Mouse (Mus musculus) small intestine, adult 2 months (tissue): ENCODE results near the gene Cers1. TPM values are rescaled to one million over a fixed set of nuclear protein-coding genes. Genes with fewer than 3 reads are reported as not detected.
A peak's percentile ranks its signal among the peaks of the same experiment; 100 is the strongest.

Source experiments
- H3K27ac ChIP-seq: fragments of 200-500 bp; 2 replicates; pipeline ENCODE4 v1.5.1; 2012; ENCODE audit warnings: low read depth, low read length, control low read depth, inconsistent platforms; ENCODE audit not compliant: insufficient read depth
- H3K27me3 ChIP-seq: fragments of 200-500 bp; 2 replicates; pipeline ENCODE4 v1.6.1; 2012; ENCODE audit warnings: mild to moderate bottlenecking, moderate library complexity, low read length, inconsistent platforms; ENCODE audit not compliant: control insufficient read depth, insufficient read depth
- H3K36me3 ChIP-seq: fragments of 200-500 bp; 2 replicates; pipeline ENCODE4 v1.6.1; 2012; ENCODE audit warnings: mild to moderate bottlenecking, low read length, control low read depth, inconsistent platforms; ENCODE audit not compliant: control insufficient read depth, insufficient read depth
- H3K4me1 ChIP-seq: fragments of 200-500 bp; 2 replicates; pipeline ENCODE4 v1.6.1; 2012; ENCODE audit warnings: low read length, inconsistent platforms, mixed read lengths; ENCODE audit not compliant: control insufficient read depth, insufficient read depth, insufficient read length
- H3K4me3 ChIP-seq: fragments of 200-500 bp; 2 replicates; pipeline ENCODE4 v1.5.1; 2012; ENCODE audit warnings: low read depth, mild to moderate bottlenecking, control low read depth, inconsistent platforms, low read length, moderate library complexity
- CTCF ChIP-seq: fragments of 200-500 bp; IDR thresholded peaks from 2 replicates; pipeline ENCODE4 v1.5.1; 2012; ENCODE audit warnings: low read depth, mild to moderate bottlenecking, control low read depth, inconsistent platforms, low read length, moderate library complexity, mixed read lengths; ENCODE audit not compliant: insufficient replicate concordance, insufficient read length; ENCODE audit errors: extremely low read depth
- POLR2A ChIP-seq: fragments of 200-500 bp; IDR thresholded peaks from 2 replicates; pipeline ENCODE4 v1.6.1; 2012; ENCODE audit warnings: low read depth, mild to moderate bottlenecking, control low read depth, inconsistent platforms, low read length, moderate library complexity
- WGBS: fragments of 180-500 bp; shearing (Covaris S2); methylation state at CpG from one replicate; pipeline ENCODE4 v1.1.7; 2018; 5-methylcytosine and 5-hydroxymethylcytosine counted together
- polyA plus RNA-seq: library from polyadenylated mRNA; depleted of rRNA; stranded (reverse); fragments of >200 nt; gene quantifications from 2 replicates; pipeline ENCODE4 v1.2.3, GENCODE M21; 2012

The Cers1 gene
- polyA plus RNA-seq, 1 experiment = 0.89 TPM

DNA sequence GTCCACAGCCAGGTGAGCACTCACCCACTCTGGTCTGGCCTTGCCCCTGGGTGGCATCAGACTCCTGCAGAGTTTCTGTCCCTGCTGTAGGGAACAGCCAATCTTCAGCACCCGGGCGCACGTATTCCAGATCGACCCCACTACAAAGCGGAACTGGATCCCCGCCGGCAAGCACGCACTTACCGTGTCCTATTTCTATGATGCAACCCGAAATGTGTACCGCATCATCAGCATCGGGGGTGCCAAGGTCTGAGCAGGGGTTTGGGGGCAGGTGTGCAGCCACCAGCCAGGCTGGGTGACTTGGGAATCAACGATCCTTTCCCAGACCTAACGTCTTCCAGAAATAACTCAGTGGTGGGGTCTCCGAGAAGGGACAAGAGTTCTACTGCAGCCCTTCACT, 30.3 kb upstream of the Cers1 start:
- Histone ChIP-seq H3K27ac (no peak overlapping the region), H3K27me3 (peaks cover 5% of the 10 kb centered on the region; the same call in 1 of the 2 replicates), H3K36me3 (no peaks in the 10 kb centered on the region), H3K4me3 (no peak overlapping the region), H3K4me1 (no peaks in the 10 kb centered on the region)
- TF ChIP-seq POLR2A (no peak), CTCF (no peak)
- 96% methylated on average over 15 of the region's 15 CpGs for WGBS

DNA sequence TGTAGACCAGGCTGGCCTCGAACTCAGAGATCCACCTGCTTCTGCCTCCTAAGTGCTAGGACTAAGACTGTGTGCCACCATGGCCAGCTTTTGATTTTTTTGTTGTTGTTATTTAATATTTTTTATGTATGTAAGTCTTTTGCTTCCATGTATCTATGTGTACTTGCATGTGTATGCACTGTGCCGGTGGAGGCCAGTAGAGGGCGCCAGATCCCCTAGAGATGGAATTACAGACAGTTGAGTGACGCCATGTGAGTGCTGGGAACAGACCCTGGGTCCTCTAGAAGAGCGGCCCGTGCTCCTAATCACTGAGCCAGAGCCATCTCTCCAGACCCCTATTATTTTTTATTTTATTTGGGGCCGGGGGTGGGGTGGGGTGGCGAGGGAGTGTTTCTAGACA, 28.8 kb upstream of the Cers1 start:
- Histone ChIP-seq H3K36me3 (no peaks in the 10 kb centered on the region; the same call in 1 of the 2 replicates), H3K27me3 (peaks cover 5% of the 10 kb centered on the region; the same call in 1 of the 2 replicates), H3K4me1 (no peaks in the 10 kb centered on the region), H3K4me3 (no peak overlapping the region), H3K27ac (no peak overlapping the region)
- 90% methylated on average over 8 of the region's 8 CpGs for WGBS
- TF ChIP-seq CTCF (peak; percentile 40; the same call in 1 of the 2 replicates), POLR2A (no peak)

DNA sequence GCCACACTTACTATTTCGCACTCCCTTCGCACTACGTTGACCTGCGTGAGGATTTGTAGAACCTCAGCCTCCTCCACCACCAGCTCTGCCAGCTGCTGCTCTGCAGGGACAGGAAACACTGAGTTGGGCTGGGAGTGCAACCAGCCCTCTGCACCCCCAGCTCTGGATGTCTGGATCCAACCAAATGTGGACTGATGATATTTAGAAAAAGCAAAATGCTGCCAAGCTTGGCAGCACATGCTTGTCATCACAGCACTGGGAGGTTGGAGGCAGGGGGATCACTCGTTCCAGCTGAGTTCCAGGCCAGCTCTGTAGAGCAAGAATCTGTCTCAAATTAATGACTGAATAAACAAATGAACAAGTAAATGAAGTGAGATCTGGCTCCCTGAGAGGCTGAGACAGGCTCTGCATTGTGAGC, 21.6 kb upstream of the Cers1 start:
- Histone ChIP-seq H3K27me3 (no peaks in the 10 kb centered on the region), H3K36me3 (peaks cover 55% of the 10 kb centered on the region), H3K4me1 (no peaks in the 10 kb centered on the region), H3K27ac (no peak overlapping the region), H3K4me3 (no peak overlapping the region)
- TF ChIP-seq CTCF (no peak), POLR2A (no peak)
- WGBS = 77% methylated on average over 5 of the region's 5 CpGs

DNA sequence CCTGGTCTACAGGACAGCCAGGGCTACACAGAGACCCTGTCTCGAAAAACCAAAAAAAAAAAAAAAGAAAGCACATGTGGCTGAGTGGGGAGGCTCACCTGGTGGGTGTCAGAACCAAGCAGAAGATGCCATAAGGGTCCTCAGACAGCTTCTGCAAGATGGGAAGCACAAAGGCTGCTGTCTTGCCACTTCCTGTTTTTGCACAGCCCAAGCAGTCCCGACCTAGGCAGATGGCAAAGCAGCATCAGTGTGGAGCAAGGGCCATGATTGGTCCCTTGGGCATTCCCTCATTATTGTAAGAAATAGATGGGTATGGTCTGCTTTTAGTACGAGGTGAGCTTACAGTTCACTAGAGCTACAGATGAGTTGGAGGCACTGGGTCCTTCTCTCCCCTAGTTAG, 14.7 kb upstream of the Cers1 start:
- H3K27ac ChIP-seq = peak overlapping the region; percentile 36; the same call in 1 of the 2 replicates
- no peak overlapping the region for H3K4me3 ChIP-seq
- TF ChIP-seq POLR2A (no peak), CTCF (no peak)
- H3K36me3 ChIP-seq = peaks cover 37% of the 10 kb centered on the region
- H3K4me1 ChIP-seq = peaks cover 5% of the 10 kb centered on the region; the same call in 1 of the 2 replicates
- WGBS = 64% methylated on average over 3 of the region's 3 CpGs
- no peaks in the 10 kb centered on the region for H3K27me3 ChIP-seq

DNA sequence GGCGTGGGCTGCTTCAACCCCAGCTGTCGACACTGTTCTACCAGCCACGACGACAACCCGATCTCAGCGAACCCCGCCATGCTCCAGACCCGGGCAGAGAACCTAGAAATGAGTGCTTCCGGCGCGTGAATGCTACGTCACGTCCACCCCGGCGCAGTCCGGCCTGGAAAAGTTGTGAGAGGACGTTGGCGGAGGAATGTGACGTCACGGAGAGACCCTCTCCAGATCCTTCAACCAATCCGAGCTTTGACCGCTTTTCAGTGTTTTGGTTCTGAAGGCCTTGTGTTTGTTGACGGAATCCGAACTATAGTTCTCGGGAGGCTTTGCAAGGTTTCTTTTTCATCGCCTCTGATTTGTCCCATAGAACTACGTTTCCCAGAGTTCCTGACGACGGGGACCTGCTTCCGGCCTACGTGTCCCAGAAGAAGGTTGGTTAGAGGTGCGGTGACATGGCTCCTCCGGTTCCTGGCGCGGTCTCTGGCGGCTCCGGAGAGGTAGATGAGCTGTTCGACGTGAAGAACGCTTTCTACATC, 13.2 kb upstream of the Cers1 start, which contains the start of the genes Ddx49 and Cope:
TSS of gene Ddx49 (minus strand) at position 132 of the 533 bp plus-strand sequence.
TSS of gene Cope (plus strand) at position 161 of the 533 bp plus-strand sequence.
- Histone ChIP-seq H3K27ac (peak within 1 kb of the TSS; percentile 47), H3K36me3 (peaks cover 32% of the 10 kb centered on the region), H3K4me3 (peak within 1 kb of the TSS; percentile 81), H3K27me3 (no peaks in the 10 kb centered on the region), H3K4me1 (peaks cover 5% of the 10 kb centered on the region; the same call in 1 of the 2 replicates)
- TF ChIP-seq CTCF (no peak), POLR2A (peak; percentile 41; the same call in 1 of the 2 replicates)
- under 1% methylated on average over 40 of the region's 40 CpGs for WGBS

DNA sequence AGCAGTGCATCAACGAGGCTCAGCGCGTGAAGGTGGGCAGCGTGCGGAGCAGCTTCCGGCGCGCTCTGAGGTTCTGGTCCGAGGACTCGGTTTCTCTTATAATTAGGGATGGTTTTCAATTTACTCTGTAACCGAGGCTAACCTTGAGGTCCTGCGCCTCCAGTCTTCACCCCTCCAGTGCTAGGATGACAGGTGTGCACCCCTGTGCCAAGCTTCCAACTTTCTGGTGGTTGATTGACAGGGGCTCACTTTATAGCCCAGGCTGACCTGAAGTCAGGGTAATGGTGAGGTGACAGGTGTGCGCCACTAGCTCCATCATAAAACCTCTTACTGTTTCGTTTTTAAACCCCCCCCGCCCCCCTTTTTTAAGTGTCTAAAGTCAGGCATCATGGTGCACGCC, 12.7 kb upstream of the Cers1 start:
- peak overlapping the region; percentile 47 for H3K27ac ChIP-seq
- H3K4me3 ChIP-seq = peak overlapping the region; percentile 81
- TF ChIP-seq CTCF (no peak), POLR2A (no peak)
- under 1% methylated on average over 16 of the region's 16 CpGs for WGBS
- H3K4me1 ChIP-seq = peaks cover 5% of the 10 kb centered on the region; the same call in 1 of the 2 replicates
- H3K36me3 ChIP-seq = peaks cover 32% of the 10 kb centered on the region
- no peaks in the 10 kb centered on the region for H3K27me3 ChIP-seq

DNA sequence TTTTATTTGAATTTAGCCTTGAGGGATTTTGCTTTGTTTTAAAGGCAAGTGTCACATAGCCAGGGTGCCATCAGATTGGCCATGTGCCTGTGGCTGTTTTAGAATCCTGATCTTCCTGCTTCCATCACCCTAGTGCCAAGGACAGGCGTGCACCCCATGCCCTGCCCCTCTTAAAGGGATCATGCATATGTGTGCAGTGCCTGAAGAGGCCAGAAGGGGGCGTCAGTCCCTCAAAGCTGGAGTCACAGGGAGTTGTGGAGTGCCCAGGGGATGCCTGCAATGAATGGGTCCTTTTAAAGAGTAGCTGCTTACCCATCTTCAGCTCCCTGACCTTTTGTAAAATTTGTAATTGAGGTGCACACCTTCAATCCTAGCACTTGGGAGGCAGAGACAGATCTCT, 6.3 kb upstream of the Cers1 start:
- 28% methylated on average over 2 of the region's 2 CpGs for WGBS
- no peak overlapping the region for H3K27ac ChIP-seq
- no peak overlapping the region for H3K4me3 ChIP-seq
- peaks cover 68% of the 10 kb centered on the region for H3K36me3 ChIP-seq
- no peak for TF ChIP-seq POLR2A
- TF ChIP-seq CTCF = peak; percentile 54; the same call in 1 of the 2 replicates
- H3K27me3 ChIP-seq = no peaks in the 10 kb centered on the region
- no peaks in the 10 kb centered on the region for H3K4me1 ChIP-seq
